Mouse (Mus musculus): Measurements from ENCODE around the gene Sars. TPM values are rescaled to one million over a fixed set of nuclear protein-coding genes. Genes with fewer than 3 reads are reported as not detected.

Sars gene
- total RNA-seq, 1 experiment, result 204 TPM

GRCm38 (mm10) chr3:108384425-108384824 lies 60.6 kb downstream of the Sars start:
- Histone ChIP-seq H3K4me3 (ENCODE audit: insufficient read depth in 1 of 2, low read depth in 1 of 2, low read length in 2 of 2, poor library complexity in 1 of 2, severe bottlenecking in 1 of 2) (peak overlapping the region; percentile 98 to 99), H3K9me3 (ENCODE audit: control insufficient read depth, insufficient read depth, low read depth, low read length) (no peaks in the 10 kb centered on the region), H3K4me1 (ENCODE audit: control insufficient read depth in 2 of 2, insufficient read depth in 2 of 2, low read length in 2 of 2, poor library complexity in 1 of 2) (peaks cover 3 to 25% of the 10 kb centered on the region in 2 experiments; a peak in 3 of 4 replicates), H3K36me3 (ENCODE audit: control insufficient read depth, insufficient read depth, low read length, poor library complexity, severe bottlenecking) (peaks cover 34% of the 10 kb centered on the region), H3K9ac (ENCODE audit: insufficient read depth, low read depth, low read length, poor library complexity, severe bottlenecking) (peak overlapping the region; percentile 96), H3K27ac (ENCODE audit: insufficient read depth, low read depth, low read length, poor library complexity, severe bottlenecking) (peak overlapping the region; percentile 92)
- in situ Hi-C loops (cut with MboI; ENCODE audit: low sequenced_read_pairs in 2 of 2, unreplicated experiment in 2 of 2), result no loop called here
- DNase-seq (ENCODE audit: low read depth, low spot score), result no peak
- no peak for TF ChIP-seq ZC3H11A (IDR thresholded peaks at IDR 0.05; ENCODE audit: borderline replicate concordance, low read depth, low read length)
- no peak for TF ChIP-seq CHD2 (IDR thresholded peaks at IDR 0.05; ENCODE audit: low read depth, low read length)
- no peak for TF ChIP-seq HCFC1 (IDR thresholded peaks at IDR 0.05; ENCODE audit: borderline replicate concordance, insufficient read depth, low read length)
- TF ChIP-seq ZNF384 (IDR thresholded peaks at IDR 0.05; ENCODE audit: low read depth, low read length), result no peak
- TF ChIP-seq MAFK (IDR thresholded peaks at IDR 0.05; ENCODE audit: insufficient read depth, low read depth, low read length), result no peak

- H3K36me3 ChIP-seq (ENCODE audit: control insufficient read depth, insufficient read depth, low read length, poor library complexity, severe bottlenecking), result peaks cover 34% of the 10 kb centered on the region
- peak within 1 kb of the TSS; percentile 98 to 99 for H3K4me3 ChIP-seq (ENCODE audit: insufficient read depth in 1 of 2, low read depth in 1 of 2, low read length in 2 of 2, poor library complexity in 1 of 2, severe bottlenecking in 1 of 2)
- DNase-seq (ENCODE audit: low read depth, low spot score), result peak; percentile 93
- in situ Hi-C loops (cut with MboI; ENCODE audit: low sequenced_read_pairs in 2 of 2, unreplicated experiment in 2 of 2), result no loop called here
- peaks cover 3 to 24% of the 10 kb centered on the region in 2 experiments; a peak in 3 of 4 replicates for H3K4me1 ChIP-seq (ENCODE audit: control insufficient read depth in 2 of 2, insufficient read depth in 2 of 2, low read length in 2 of 2, poor library complexity in 1 of 2)
- TF ChIP-seq ZC3H11A (IDR thresholded peaks at IDR 0.05; ENCODE audit: borderline replicate concordance, low read depth, low read length), result no peak
- TF ChIP-seq ZNF384 (IDR thresholded peaks at IDR 0.05; ENCODE audit: low read depth, low read length), result no peak
- TF ChIP-seq HCFC1 (IDR thresholded peaks at IDR 0.05; ENCODE audit: borderline replicate concordance, insufficient read depth, low read length), result 0 out of 2 replicates have a peak, but pooled peaks have one; percentile 32
- TF ChIP-seq CHD2 (IDR thresholded peaks at IDR 0.05; ENCODE audit: low read depth, low read length), result no peak
- H3K9me3 ChIP-seq (ENCODE audit: control insufficient read depth, insufficient read depth, low read depth, low read length), result no peaks in the 10 kb centered on the region
- peak within 1 kb of the TSS; percentile 92 for H3K27ac ChIP-seq (ENCODE audit: insufficient read depth, low read depth, low read length, poor library complexity, severe bottlenecking)
- H3K9ac ChIP-seq (ENCODE audit: insufficient read depth, low read depth, low read length, poor library complexity, severe bottlenecking), result peak within 1 kb of the TSS; percentile 96
Measured at GRCm38 (mm10) chr3:108383485-108384354, 61.3 kb downstream of the Sars start, which contains the start of gene Psrc1. Psrc1 (plus strand) TSS chr3:108383839.

GRCm38 (mm10) chr3:108381945-108382875 lies 62.8 kb downstream of the Sars start:
- Histone ChIP-seq H3K9me3 (ENCODE audit: control insufficient read depth, insufficient read depth, low read depth, low read length) (no peaks in the 10 kb centered on the region), H3K36me3 (ENCODE audit: control insufficient read depth, insufficient read depth, low read length, poor library complexity, severe bottlenecking) (peaks cover 24% of the 10 kb centered on the region), H3K9ac (ENCODE audit: insufficient read depth, low read depth, low read length, poor library complexity, severe bottlenecking) (no peak overlapping the region), H3K4me1 (ENCODE audit: control insufficient read depth in 2 of 2, insufficient read depth in 2 of 2, low read length in 2 of 2, poor library complexity in 1 of 2) (peaks cover 3 to 22% of the 10 kb centered on the region in 2 experiments; a peak in 3 of 4 replicates), H3K27ac (ENCODE audit: insufficient read depth, low read depth, low read length, poor library complexity, severe bottlenecking) (no peak overlapping the region), H3K4me3 (ENCODE audit: insufficient read depth in 1 of 2, low read depth in 1 of 2, low read length in 2 of 2, poor library complexity in 1 of 2, severe bottlenecking in 1 of 2) (peak overlapping the region in 1 of 2 experiments; percentile 98; a peak in 1 of 4 replicates)
- DNase-seq (ENCODE audit: low read depth, low spot score), result no peak
- in situ Hi-C loops (cut with MboI; ENCODE audit: low sequenced_read_pairs in 2 of 2, unreplicated experiment in 2 of 2), result no loop called here
- TF ChIP-seq CHD2 (IDR thresholded peaks at IDR 0.05; ENCODE audit: low read depth, low read length), result no peak
- no peak for TF ChIP-seq MAFK (IDR thresholded peaks at IDR 0.05; ENCODE audit: insufficient read depth, low read depth, low read length)
- TF ChIP-seq HCFC1 (IDR thresholded peaks at IDR 0.05; ENCODE audit: borderline replicate concordance, insufficient read depth, low read length), result no peak
- no peak for TF ChIP-seq ZNF384 (IDR thresholded peaks at IDR 0.05; ENCODE audit: low read depth, low read length)
- no peak for TF ChIP-seq ZC3H11A (IDR thresholded peaks at IDR 0.05; ENCODE audit: borderline replicate concordance, low read depth, low read length)

- H3K27ac ChIP-seq (ENCODE audit: insufficient read depth, low read depth, low read length, poor library complexity, severe bottlenecking), result no peak overlapping the region
- H3K9ac ChIP-seq (ENCODE audit: insufficient read depth, low read depth, low read length, poor library complexity, severe bottlenecking), result no peak overlapping the region
- in situ Hi-C loops (cut with MboI; ENCODE audit: low sequenced_read_pairs in 2 of 2, unreplicated experiment in 2 of 2), result no loop called here
- TF ChIP-seq ZNF384 (IDR thresholded peaks at IDR 0.05; ENCODE audit: low read depth, low read length) (no peak), ZC3H11A (IDR thresholded peaks at IDR 0.05; ENCODE audit: borderline replicate concordance, low read depth, low read length) (no peak), CHD2 (IDR thresholded peaks at IDR 0.05; ENCODE audit: low read depth, low read length) (no peak), MAFK (IDR thresholded peaks at IDR 0.05; ENCODE audit: insufficient read depth, low read depth, low read length) (no peak), HCFC1 (IDR thresholded peaks at IDR 0.05; ENCODE audit: borderline replicate concordance, insufficient read depth, low read length) (no peak)
- H3K4me3 ChIP-seq (ENCODE audit: insufficient read depth in 1 of 2, low read depth in 1 of 2, low read length in 2 of 2, poor library complexity in 1 of 2, severe bottlenecking in 1 of 2), result no peak overlapping the region
- H3K9me3 ChIP-seq (ENCODE audit: control insufficient read depth, insufficient read depth, low read depth, low read length), result no peaks in the 10 kb centered on the region
- no peak for DNase-seq (ENCODE audit: low read depth, low spot score)
- H3K4me1 ChIP-seq (ENCODE audit: control insufficient read depth in 2 of 2, insufficient read depth in 2 of 2, low read length in 2 of 2, poor library complexity in 1 of 2), result peaks cover 3 to 14% of the 10 kb centered on the region in 2 experiments; a peak in 2 of 4 replicates
- H3K36me3 ChIP-seq (ENCODE audit: control insufficient read depth, insufficient read depth, low read length, poor library complexity, severe bottlenecking), result peaks cover 10% of the 10 kb centered on the region
Measured at GRCm38 (mm10) chr3:108380695-108381094, 64.3 kb downstream of the Sars start.

Data from ES-E14 (cell line).